Mouse (Mus musculus) mature B cell (primary cell): ENCODE measurements around the gene Rock2.

ENCODE experiments used
- in situ Hi-C: fragments of 300-500 bp; cut with MboI; formaldehyde crosslinking; loops from 2 replicates; pipeline ENCODE4 v1.14.3; 2019

Rock2 gene

GRCm38 (mm10) chr12:16872006-16872405 lies 22.7 kb upstream of the Rock2 start:
- in situ Hi-C loops, result no loop called here

- in situ Hi-C loops, result no loop called here
Measured at GRCm38 (mm10) chr12:16872926-16873464, 21.7 kb upstream of the Rock2 start.

GRCm38 (mm10) chr12:16873549-16873948 lies 21.1 kb upstream of the Rock2 start:
- in situ Hi-C loops, result no loop called here

- in situ Hi-C loops, result no loop called here
Measured at GRCm38 (mm10) chr12:16874086-16874485, 20.6 kb upstream of the Rock2 start.

- in situ Hi-C loops, result no loop called here
Measured at GRCm38 (mm10) chr12:16875269-16875668, 19.4 kb upstream of the Rock2 start.

- in situ Hi-C loops, result no loop called here
Measured at GRCm38 (mm10) chr12:16875678-16876077, 19.0 kb upstream of the Rock2 start.

- in situ Hi-C loops, result no loop called here
Measured at GRCm38 (mm10) chr12:16876667-16877066, 18.0 kb upstream of the Rock2 start.

GRCm38 (mm10) chr12:16877141-16877540 lies 17.6 kb upstream of the Rock2 start:
- in situ Hi-C loops, result no loop called here

GRCm38 (mm10) chr12:16877679-16878078 lies 17.0 kb upstream of the Rock2 start:
- in situ Hi-C loops, result no loop called here

GRCm38 (mm10) chr12:16879369-16879768 lies 15.3 kb upstream of the Rock2 start:
- in situ Hi-C loops, result no loop called here

GRCm38 (mm10) chr12:16880077-16880476 lies 14.6 kb upstream of the Rock2 start:
- in situ Hi-C loops, result no loop called here

- in situ Hi-C loops, result no loop called here
Measured at GRCm38 (mm10) chr12:16882442-16882841, 12.3 kb upstream of the Rock2 start.

GRCm38 (mm10) chr12:16883111-16883510 lies 11.6 kb upstream of the Rock2 start:
- in situ Hi-C loops, result no loop called here

- in situ Hi-C loops, result no loop called here
Measured at GRCm38 (mm10) chr12:16884534-16884933, 10.2 kb upstream of the Rock2 start.

- in situ Hi-C loops, result no loop called here
Measured at GRCm38 (mm10) chr12:16886354-16886753, 8.3 kb upstream of the Rock2 start.

- in situ Hi-C loops, result no loop called here
Measured at GRCm38 (mm10) chr12:16893039-16893438, 1.7 kb upstream of the Rock2 start.

GRCm38 (mm10) chr12:16893656-16894395 lies 869 bp upstream of the Rock2 start:
- in situ Hi-C loops, result no loop called here

- in situ Hi-C loops, result no loop called here
Measured at GRCm38 (mm10) chr12:16895221-16895928, 680 bp downstream of the Rock2 start.

- in situ Hi-C loops, result no loop called here
Measured at GRCm38 (mm10) chr12:16896073-16896789, 1.5 kb downstream of the Rock2 start.

- in situ Hi-C loops, result no loop called here
Measured at GRCm38 (mm10) chr12:16897225-16897624, 2.5 kb downstream of the Rock2 start.

- in situ Hi-C loops, result no loop called here
Measured at GRCm38 (mm10) chr12:16898221-16898620, 3.5 kb downstream of the Rock2 start.

GRCm38 (mm10) chr12:16898790-16899189 lies 4.1 kb downstream of the Rock2 start:
- in situ Hi-C loops, result no loop called here
